21 mouse cellular contexts compared by ENCODE assay signal in genomic region chr15:95753031-95753430, GRCm38 (mm10).
"Had no signal": no experiment of that assay in that cellular context is flagged by ENCODE, and none has a peak within 500 bp of the region (broad histone marks: within the 10 kb centered on the region; RNA-seq: fewer than 3 reads in every experiment).

No protein-coding gene starts in this region.

- H3K27ac ChIP-seq: heart, adult 2 months; hindbrain, embryonic 13.5 days; hindbrain, embryonic 15.5 days; hindbrain, postnatal 0 days; kidney, embryonic 15.5 days; limb, embryonic 13.5 days; limb, embryonic 15.5 days; liver, embryonic 12.5 days had no signal

- H3K27me3 ChIP-seq: heart, embryonic 12.5 days; hindbrain, embryonic 13.5 days; hindbrain, embryonic 15.5 days; kidney, embryonic 15.5 days; limb, embryonic 13.5 days; limb, embryonic 15.5 days; liver, embryonic 12.5 days had no signal

- H3K36me3 ChIP-seq: heart, embryonic 12.5 days; hindbrain, embryonic 13.5 days; hindbrain, embryonic 15.5 days; kidney, embryonic 15.5 days; limb, embryonic 13.5 days; limb, embryonic 15.5 days; liver, embryonic 12.5 days had no signal

- H3K4me3 ChIP-seq: heart, adult 2 months; heart, embryonic 12.5 days; hindbrain, embryonic 13.5 days; hindbrain, embryonic 15.5 days; kidney, embryonic 15.5 days; limb, embryonic 13.5 days; limb, embryonic 15.5 days; liver, embryonic 12.5 days had no signal

- H3K9me3 ChIP-seq: heart, embryonic 12.5 days; hindbrain, embryonic 13.5 days; hindbrain, embryonic 15.5 days; limb, embryonic 15.5 days; liver, embryonic 12.5 days had no signal

- ATAC-seq: hindbrain, postnatal 0 days; liver, embryonic 12.5 days had no signal

- H3K4me2 ChIP-seq: heart, embryonic 12.5 days; hindbrain, embryonic 13.5 days; hindbrain, embryonic 15.5 days; kidney, embryonic 15.5 days; limb, embryonic 13.5 days; limb, embryonic 15.5 days; liver, embryonic 12.5 days had no signal

- H3K9ac ChIP-seq: heart, embryonic 12.5 days; hindbrain, embryonic 13.5 days; hindbrain, embryonic 15.5 days; kidney, embryonic 15.5 days; limb, embryonic 13.5 days; limb, embryonic 15.5 days; liver, embryonic 12.5 days had no signal

- DNase-seq: gastrocnemius, postnatal 14 days; gastrocnemius, postnatal 36 days; heart, adult 11 months; heart, adult 2 months; heart, postnatal 36 days; kidney, adult 11 months; kidney, adult 2 months; kidney, adult 9 months; kidney, postnatal 14 days; kidney, postnatal 36 days; layer of hippocampus, adult 9-11 months; layer of hippocampus, postnatal 36 days; left cerebral cortex, postnatal 4 days had no signal

- H3K4me1 ChIP-seq: heart, embryonic 12.5 days; hindbrain, embryonic 13.5 days; liver, embryonic 12.5 days had no signal
